Mouse (Mus musculus): ENCODE data around the gene Nek10.
"Not testable (repeated sequence)": the region's sequence is repeated elsewhere in the genome, so short reads cannot be mapped to it uniquely, and the experiment has no call there.

Gene Nek10

GRCm38 (mm10) chr14:15011408-15011807 is 208.2 kb downstream of the Nek10 start:
- DNase-seq = no peak

DNA sequence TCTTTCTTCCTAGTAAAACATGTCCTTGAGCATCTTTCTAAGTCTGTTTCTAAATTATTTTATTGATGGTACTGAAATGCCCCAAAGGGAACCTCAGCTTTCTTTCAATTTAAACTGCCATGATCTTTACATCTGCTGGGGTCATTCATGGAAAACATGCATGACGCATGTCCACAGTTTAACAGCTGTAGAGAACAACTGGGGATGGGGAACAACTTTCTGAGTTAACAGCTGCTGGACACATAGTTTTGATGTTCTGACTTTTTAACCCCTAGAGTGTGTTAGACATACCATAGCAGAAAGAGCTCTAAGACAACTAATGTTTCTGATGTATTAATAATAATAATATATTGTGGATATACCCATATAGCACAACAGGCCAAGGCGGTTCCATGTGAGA is 211.6 kb downstream of the Nek10 start:
- DNase-seq = no peak

DNA sequence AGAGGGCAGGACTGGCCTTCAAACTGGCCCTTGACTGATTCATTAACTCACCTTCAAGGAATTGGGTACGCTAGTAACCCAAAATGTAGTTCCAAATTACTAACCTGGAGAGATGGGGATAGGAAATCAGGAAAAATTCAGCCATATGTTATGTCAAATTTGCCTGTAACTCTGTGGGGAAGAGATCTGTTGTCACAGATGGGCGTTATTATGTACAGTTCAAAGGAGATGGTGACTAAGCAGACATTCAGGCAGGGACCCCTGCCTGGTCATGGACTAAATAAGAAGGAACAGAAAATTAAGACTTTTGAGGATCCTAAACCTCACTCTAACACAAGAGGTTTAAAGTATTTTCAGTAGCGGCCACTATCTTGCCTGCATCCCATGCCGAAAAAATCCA is 227.4 kb downstream of the Nek10 start:
- DNase-seq = not testable (repeated sequence)

GRCm38 (mm10) chr14:15034638-15035037 is 231.4 kb downstream of the Nek10 start:
- not testable (repeated sequence) for DNase-seq

DNA sequence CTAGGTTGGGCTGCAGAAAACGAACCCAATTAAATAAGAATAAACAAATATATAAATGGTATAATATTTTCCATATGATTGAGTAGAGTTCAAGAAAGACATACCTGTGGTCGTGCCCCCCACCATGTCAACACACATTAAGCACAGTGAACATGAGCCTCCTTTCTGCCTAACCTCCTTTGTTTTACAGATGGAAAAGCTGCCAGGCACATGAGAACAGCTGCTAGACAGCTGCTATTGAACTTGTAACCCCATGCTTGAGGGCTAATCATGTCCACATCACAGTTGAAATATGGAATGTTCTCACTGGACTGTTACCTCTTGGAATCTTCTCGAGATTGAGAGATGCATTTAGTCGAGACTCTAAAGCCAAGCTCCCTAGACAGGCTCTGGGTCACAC is 245.0 kb downstream of the Nek10 start:
- DNase-seq = no peak

DNA sequence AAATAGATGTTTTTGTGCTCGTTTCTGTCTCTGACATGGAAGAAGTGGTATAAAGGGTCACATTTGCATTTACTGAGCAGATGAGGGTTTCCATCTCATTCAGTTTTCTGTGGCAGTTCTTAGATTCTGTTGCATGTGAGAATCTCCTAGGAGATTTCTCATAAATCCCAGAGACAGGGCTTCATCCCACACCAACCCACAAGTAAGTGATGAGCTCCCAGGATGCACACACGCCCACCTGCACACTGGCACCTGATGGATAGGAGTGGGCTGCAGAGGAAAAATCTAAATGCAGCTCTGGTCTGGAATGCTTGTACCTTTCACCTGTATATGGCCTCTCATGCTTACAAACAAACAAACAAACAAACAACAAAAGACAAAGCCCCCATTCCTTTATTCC is 258.3 kb downstream of the Nek10 start:
- DNase-seq = no peak

Measured in cerebellum, adult 8-10 months (tissue).